Mouse (Mus musculus) B cell, adult 67 days (primary cell): Measurements from ENCODE around the gene Tmx4. TPM values are rescaled to one million over a fixed set of nuclear protein-coding genes. Genes with fewer than 3 reads are reported as not detected.

Source experiments
- total RNA-seq, 2 experiments: library from RNA; stranded (reverse); gene quantifications; 4 replicates each; pipeline ENCODE4 v1.2.4; 2023

The Tmx4 gene
- total RNA-seq: 10 to 100 TPM; 21.9 to 28.5 TPM

GRCm38 (mm10) chr2:134643514-134644300 is at the start of gene Tmx4:
Tmx4 (minus strand) TSS chr2:134644145.

GRCm38 (mm10) chr2:134554221-134554727 is 89.7 kb downstream of the Tmx4 start, which contains the start of gene Hao1:
Hao1 (minus strand) TSS chr2:134554368.

Other genes with a start within 250 kb of the Tmx4 start
- gene Hao1, start 89.8 kb downstream of the Tmx4 start, total RNA-seq: not detected
- not detected for gene Plcb1, start 141.9 kb upstream of the Tmx4 start, total RNA-seq